Mouse (Mus musculus) thymus, postnatal 36 days (tissue): ENCODE results near the gene Prkcz.
"Not testable (repeated sequence)": the region's sequence is repeated elsewhere in the genome, so short reads cannot be mapped to it uniquely, and the experiment has no call there.

ENCODE experiments used
- DNase-seq, 2 experiments: peaks; one replicate each; pipeline ENCODE4 v3.0.0; 2022; ENCODE audit warnings: mixed read lengths in 2 of 2

Gene Prkcz

GRCm38 (mm10) chr4:155281227-155281626 lies 79.9 kb downstream of the Prkcz start:
- no peak for DNase-seq

GRCm38 (mm10) chr4:155280768-155281121 lies 80.4 kb downstream of the Prkcz start:
- DNase-seq = no peak

GRCm38 (mm10) chr4:155279926-155280767 lies 81.0 kb downstream of the Prkcz start:
- DNase-seq = no peak

GRCm38 (mm10) chr4:155279054-155279453 lies 82.1 kb downstream of the Prkcz start:
- DNase-seq = no peak

GRCm38 (mm10) chr4:155277963-155278362 lies 83.2 kb downstream of the Prkcz start:
- no peak for DNase-seq

- DNase-seq = no peak
Measured at GRCm38 (mm10) chr4:155274851-155275250, 86.3 kb downstream of the Prkcz start.

- DNase-seq = no peak
Measured at GRCm38 (mm10) chr4:155274451-155274850, 86.7 kb downstream of the Prkcz start.

GRCm38 (mm10) chr4:155268382-155268781 lies 92.8 kb downstream of the Prkcz start:
- peak; percentile 40 to 53 for DNase-seq

GRCm38 (mm10) chr4:155267639-155268175 lies 93.5 kb downstream of the Prkcz start:
- DNase-seq = no peak

- DNase-seq = no peak
Measured at GRCm38 (mm10) chr4:155267047-155267543, 94.1 kb downstream of the Prkcz start.

- no peak for DNase-seq
Measured at GRCm38 (mm10) chr4:155264521-155265321, 96.4 kb downstream of the Prkcz start.

- DNase-seq = no peak
Measured at GRCm38 (mm10) chr4:155252253-155252652, 108.9 kb downstream of the Prkcz start.

GRCm38 (mm10) chr4:155251147-155251546 lies 110.0 kb downstream of the Prkcz start:
- DNase-seq = no peak

- DNase-seq = peak in 1 of 2 experiments; percentile 42
Measured at GRCm38 (mm10) chr4:155250361-155251117, 110.6 kb downstream of the Prkcz start.

- peak; percentile 88 to 90 for DNase-seq
Measured at GRCm38 (mm10) chr4:155249648-155250351, 111.4 kb downstream of the Prkcz start, which contains the start of gene Faap20. Gene Faap20, plus strand, starts transcription at chr4:155249802.

GRCm38 (mm10) chr4:155249257-155249647 lies 111.9 kb downstream of the Prkcz start:
- DNase-seq = peak; percentile 92 to 95

- DNase-seq = not testable (repeated sequence)
Measured at GRCm38 (mm10) chr4:155248054-155248453, 113.1 kb downstream of the Prkcz start.

GRCm38 (mm10) chr4:155246691-155247105 lies 114.5 kb downstream of the Prkcz start:
- DNase-seq = no peak

GRCm38 (mm10) chr4:155245770-155246492 lies 115.2 kb downstream of the Prkcz start:
- no peak for DNase-seq

GRCm38 (mm10) chr4:155243233-155243632 lies 117.9 kb downstream of the Prkcz start:
- no peak for DNase-seq

- no peak for DNase-seq
Measured at GRCm38 (mm10) chr4:155242292-155242691, 118.9 kb downstream of the Prkcz start.
